Mouse (Mus musculus) midbrain, postnatal 0 days (tissue): ENCODE results near the gene Atp10a. TPM values are rescaled to one million over a fixed set of nuclear protein-coding genes. Genes with fewer than 3 reads are reported as not detected.
A peak's percentile ranks its signal among the peaks of the same experiment; 100 is the strongest.

ENCODE experiments used
- ATAC-seq: fragments of 200-750 bp; cut with Nextera tagmentation; 2 replicates; pipeline ENCODE4 v1.8.0; 2017; ENCODE audit warnings: moderate number of reproducible peaks, mild to moderate bottlenecking, moderate TSS enrichment, moderate library complexity; ENCODE audit not compliant: low FRiP score
- DNase-seq: peaks from one replicate; pipeline ENCODE4 v3.0.0-alpha.2; 2015; ENCODE audit warnings: low spot score
- H3K27ac ChIP-seq: fragments of 300-500 bp; sonication (generic); 2 replicates; pipeline ENCODE4 v1.5.1; 2014; ENCODE audit warnings: low read depth, mild to moderate bottlenecking, low read length, mixed read lengths
- H3K27me3 ChIP-seq: fragments of 300-500 bp; sonication (generic); 2 replicates; pipeline ENCODE4 v1.6.1; 2014; ENCODE audit warnings: low read length, control low read depth, mixed read lengths; ENCODE audit not compliant: insufficient read depth
- H3K36me3 ChIP-seq: fragments of 300-500 bp; sonication (generic); 2 replicates; pipeline ENCODE4 v1.6.1; 2014; ENCODE audit warnings: low read length, control low read depth, mixed read lengths; ENCODE audit not compliant: insufficient read depth
- H3K4me1 ChIP-seq: fragments of 300-500 bp; sonication (generic); 2 replicates; pipeline ENCODE4 v1.6.1; 2014; ENCODE audit warnings: mild to moderate bottlenecking, control low read depth, antibody characterized with exemption, low read length, mixed read lengths; ENCODE audit not compliant: insufficient read depth
- H3K4me2 ChIP-seq: fragments of 300-500 bp; sonication (generic); 2 replicates; pipeline ENCODE4 v1.6.1; 2014; ENCODE audit warnings: low read depth, mild to moderate bottlenecking, low read length, mixed read lengths; ENCODE audit not compliant: poor library complexity, severe bottlenecking
- H3K4me3 ChIP-seq: fragments of 300-500 bp; sonication (generic); 2 replicates; pipeline ENCODE4 v1.5.1; 2014; ENCODE audit warnings: low read depth, mild to moderate bottlenecking, low read length, moderate library complexity
- H3K9ac ChIP-seq: fragments of 300-500 bp; sonication (generic); replicated peaks from 2 replicates; pipeline ENCODE4 v1.6.1; 2014; ENCODE audit warnings: mild to moderate bottlenecking, low read length, moderate library complexity, mixed read lengths; ENCODE audit not compliant: poor library complexity, severe bottlenecking
- H3K9me3 ChIP-seq: fragments of 300-500 bp; sonication (generic); 2 replicates; pipeline ENCODE4 v1.6.1; 2016; ENCODE audit warnings: low read length, control low read depth
- CTCF ChIP-seq: IDR thresholded peaks from 2 replicates; pipeline ENCODE4 v1.5.1; 2016; ENCODE audit warnings: antibody characterized with exemption, mild to moderate bottlenecking
- WGBS: fragments of 180-500 bp; shearing (Covaris S2); extraction: QIAGEN DNeasy Blood & Tissue Kit; methylation state at CpG from one replicate; pipeline ENCODE4 v1.1.7; 2014; 5-methylcytosine and 5-hydroxymethylcytosine counted together
- polyA plus RNA-seq: library from polyadenylated mRNA; unstranded; fragments of >200 nt; fragmentation: Nextera tagmentation; extraction: Ambion mirVana; gene quantifications from 2 replicates; pipeline ENCODE4 v1.2.1, GENCODE M21; 2015
- total RNA-seq: library from RNA; depleted of rRNA; stranded (reverse); fragments of >200 nt; gene quantifications from 2 replicates; pipeline ENCODE4 v1.2.3, GENCODE M21; 2014

The Atp10a gene
- total and polyA plus RNA-seq, 2 experiments from 2014 or later: 1.5 to 5.8 TPM

DNA sequence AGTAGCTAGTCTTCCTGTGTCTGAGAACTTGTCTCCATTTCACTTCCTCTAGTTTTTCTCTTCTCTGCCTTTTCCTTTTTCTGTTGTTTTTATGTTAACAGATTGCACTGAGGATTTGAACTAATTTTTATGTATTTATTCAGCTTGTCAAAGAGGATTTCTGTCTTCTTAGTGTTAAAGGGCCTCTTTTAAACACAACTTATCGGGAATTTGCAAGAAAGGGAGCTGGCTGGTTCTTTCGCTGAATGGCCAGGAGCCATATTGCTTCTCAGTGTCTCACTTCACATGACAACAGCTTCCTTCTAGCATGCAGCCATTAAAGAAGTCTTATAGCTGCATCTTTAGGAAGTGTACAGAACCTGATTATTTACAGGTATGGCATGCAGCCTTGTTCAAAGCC is 16.3 kb upstream of the Atp10a start:
- Histone ChIP-seq H3K9ac (no peak overlapping the region), H3K27me3 (no peaks in the 10 kb centered on the region), H3K4me2 (no peak overlapping the region), H3K9me3 (no peaks in the 10 kb centered on the region), H3K27ac (no peak overlapping the region), H3K4me3 (no peak overlapping the region), H3K36me3 (no peaks in the 10 kb centered on the region), H3K4me1 (no peaks in the 10 kb centered on the region)
- ATAC-seq: no peak
- no peak for DNase-seq
- TF ChIP-seq CTCF: no peak
- 37% methylated on average over 2 of the region's 2 CpGs for WGBS

DNA sequence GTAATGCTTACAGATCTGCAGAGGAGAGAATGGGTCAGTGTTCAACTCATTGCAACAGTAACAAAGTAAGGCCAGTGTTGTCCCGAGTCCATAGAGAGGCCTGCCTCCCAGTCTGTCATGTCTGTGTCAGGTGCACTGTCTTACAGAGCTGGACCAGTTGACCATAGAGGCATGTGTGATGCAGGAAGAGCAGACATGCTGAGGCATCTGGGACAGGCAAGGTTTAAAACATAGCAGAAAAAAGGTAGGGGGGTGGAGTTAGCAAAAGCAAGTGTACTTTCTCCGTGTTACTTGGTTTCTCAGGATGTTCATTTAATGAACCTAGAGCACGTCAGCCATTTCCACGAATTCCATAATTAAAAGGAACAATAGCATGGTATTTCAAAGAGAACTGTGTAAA is 15.5 kb upstream of the Atp10a start:
- no peak for DNase-seq
- no peak for TF ChIP-seq CTCF
- WGBS: 90% methylated on average over 4 of the region's 4 CpGs

DNA sequence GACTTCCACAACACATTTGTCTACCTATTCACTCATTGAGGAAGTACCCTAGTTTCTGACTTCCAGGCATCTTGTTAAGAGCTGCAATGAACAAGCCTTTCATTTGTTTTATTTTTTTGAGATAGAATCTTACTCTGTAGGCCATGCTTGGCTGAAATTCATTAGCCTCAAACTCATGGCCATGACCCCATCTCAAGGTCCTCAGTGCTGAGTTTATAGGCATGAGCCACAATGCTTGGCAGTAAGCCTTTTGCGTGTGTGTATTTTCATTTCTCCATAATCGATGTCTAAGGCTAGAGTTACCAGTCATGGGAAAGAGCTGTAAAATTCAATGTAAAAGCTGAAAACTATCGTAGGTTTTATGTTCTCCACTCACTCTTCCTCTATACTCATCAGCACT is 14.1 kb upstream of the Atp10a start:
- ATAC-seq: no peak
- Histone ChIP-seq H3K4me2 (no peak overlapping the region), H3K9ac (no peak overlapping the region), H3K4me3 (no peak overlapping the region), H3K36me3 (no peaks in the 10 kb centered on the region), H3K27ac (no peak overlapping the region), H3K27me3 (no peaks in the 10 kb centered on the region), H3K9me3 (no peaks in the 10 kb centered on the region), H3K4me1 (no peaks in the 10 kb centered on the region)
- no peak for TF ChIP-seq CTCF
- DNase-seq: no peak
- 92% methylated on average over 3 of the region's 3 CpGs for WGBS

More for the DNA sequence above, 15.5 kb upstream of the Atp10a start:
- Histone ChIP-seq H3K4me2 (no peak overlapping the region), H3K36me3 (no peaks in the 10 kb centered on the region), H3K4me1 (no peaks in the 10 kb centered on the region), H3K9me3 (no peaks in the 10 kb centered on the region), H3K4me3 (no peak overlapping the region), H3K27me3 (no peaks in the 10 kb centered on the region), H3K27ac (no peak overlapping the region), H3K9ac (no peak overlapping the region)
- ATAC-seq: no peak

GRCm38 (mm10) chr7:58647404-58647803 is 8.6 kb upstream of the Atp10a start:
- TF ChIP-seq CTCF: no peak
- Histone ChIP-seq H3K27ac (no peak overlapping the region), H3K4me1 (no peaks in the 10 kb centered on the region), H3K27me3 (no peaks in the 10 kb centered on the region), H3K4me2 (no peak overlapping the region), H3K9ac (no peak overlapping the region), H3K4me3 (no peak overlapping the region), H3K36me3 (no peaks in the 10 kb centered on the region), H3K9me3 (no peaks in the 10 kb centered on the region)
- no peak for ATAC-seq
- 56% methylated on average over 1 of the region's 1 CpGs for WGBS
- no peak for DNase-seq

DNA sequence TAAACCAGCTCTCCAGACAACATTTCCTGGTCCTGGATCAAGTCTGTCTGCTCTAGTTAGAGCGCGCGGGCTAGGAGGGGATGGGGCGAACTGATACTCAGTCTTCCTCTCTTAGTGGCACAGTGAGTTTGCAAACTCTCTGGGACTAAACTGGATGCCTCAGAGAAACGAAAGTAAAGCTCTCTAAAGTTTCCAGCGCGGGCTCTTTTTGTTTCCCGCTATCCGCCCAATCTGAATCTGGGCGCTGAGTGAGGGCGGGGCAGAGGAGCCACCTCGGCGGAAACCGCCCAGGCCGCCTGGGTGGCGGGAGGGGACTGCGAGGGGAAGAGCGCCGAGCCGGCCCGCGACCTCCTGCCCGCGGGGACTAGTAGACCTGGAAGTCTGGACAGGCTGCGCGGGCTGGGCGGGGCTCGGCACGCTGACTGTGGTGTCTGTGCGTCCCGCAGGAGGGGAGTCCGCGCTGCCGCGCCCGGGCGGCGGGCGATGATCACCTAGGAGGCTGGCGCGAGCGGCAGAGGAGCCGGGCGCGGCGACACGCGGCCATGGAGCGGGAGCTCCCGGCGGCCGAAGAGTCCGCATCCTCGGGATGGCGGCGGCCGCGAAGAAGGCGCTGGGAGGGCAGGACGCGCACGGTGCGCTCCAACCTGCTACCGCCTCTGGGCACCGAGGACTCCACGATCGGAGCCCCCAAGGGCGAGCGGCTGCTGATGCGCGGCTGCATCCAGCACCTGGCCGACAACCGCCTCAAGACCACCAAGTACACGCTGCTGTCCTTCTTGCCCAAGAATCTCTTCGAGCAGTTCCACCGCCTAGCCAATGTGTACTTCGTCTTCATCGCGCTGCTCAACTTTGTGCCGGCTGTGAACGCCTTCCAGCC is 2.2 kb downstream of the Atp10a start:
- H3K27ac ChIP-seq: no peak overlapping the region
- H3K4me2 ChIP-seq: peak overlapping the region; percentile 91
- DNase-seq (peak; percentile 26), ATAC-seq (peak; percentile 80)
- no peaks in the 10 kb centered on the region for H3K36me3 ChIP-seq
- H3K9me3 ChIP-seq: no peaks in the 10 kb centered on the region
- peak overlapping the region; percentile 61 for H3K9ac ChIP-seq
- H3K4me1 ChIP-seq: no peaks in the 10 kb centered on the region
- TF ChIP-seq CTCF: no peak
- H3K27me3 ChIP-seq: no peaks in the 10 kb centered on the region
- WGBS: 1% methylated on average over 71 of the region's 81 CpGs
- peak overlapping the region; percentile 78 for H3K4me3 ChIP-seq

DNA sequence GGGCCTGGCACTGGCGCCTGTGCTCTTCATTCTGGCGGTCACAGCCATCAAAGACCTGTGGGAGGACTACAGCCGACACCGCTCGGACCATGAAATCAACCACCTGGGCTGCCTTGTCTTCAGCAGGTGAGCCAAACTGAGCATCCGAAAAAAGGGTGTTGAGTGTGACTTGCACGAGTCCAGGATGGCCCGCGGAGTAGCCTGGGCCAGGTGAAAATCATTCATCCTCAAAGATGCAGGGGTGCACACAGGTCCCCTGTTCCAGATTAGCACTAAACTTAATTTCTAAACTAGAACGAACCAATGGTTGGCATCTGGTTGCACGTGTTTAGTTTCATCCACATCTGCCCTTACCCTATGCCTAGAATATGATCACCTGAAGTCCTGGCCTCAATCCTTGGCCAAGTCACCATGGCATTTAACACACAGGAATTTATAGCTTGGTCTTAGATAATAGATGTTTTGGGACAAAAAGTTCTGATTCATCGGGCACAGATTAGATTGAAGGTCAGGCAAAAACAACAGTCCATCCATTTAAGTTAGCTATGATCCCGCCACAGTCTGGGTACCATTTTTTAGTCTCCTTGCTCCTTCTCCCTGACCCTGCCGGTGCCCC is 2.9 kb downstream of the Atp10a start:
- TF ChIP-seq CTCF: no peak
- Histone ChIP-seq H3K27me3 (no peaks in the 10 kb centered on the region), H3K27ac (no peak overlapping the region), H3K4me3 (peak overlapping the region; percentile 78), H3K4me1 (no peaks in the 10 kb centered on the region), H3K36me3 (no peaks in the 10 kb centered on the region), H3K4me2 (peak overlapping the region; percentile 91), H3K9me3 (no peaks in the 10 kb centered on the region), H3K9ac (peak overlapping the region; percentile 61)
- WGBS: 30% methylated on average over 14 of the region's 14 CpGs
- no peak for DNase-seq
- ATAC-seq: no peak
